In the genomic region with DNA sequence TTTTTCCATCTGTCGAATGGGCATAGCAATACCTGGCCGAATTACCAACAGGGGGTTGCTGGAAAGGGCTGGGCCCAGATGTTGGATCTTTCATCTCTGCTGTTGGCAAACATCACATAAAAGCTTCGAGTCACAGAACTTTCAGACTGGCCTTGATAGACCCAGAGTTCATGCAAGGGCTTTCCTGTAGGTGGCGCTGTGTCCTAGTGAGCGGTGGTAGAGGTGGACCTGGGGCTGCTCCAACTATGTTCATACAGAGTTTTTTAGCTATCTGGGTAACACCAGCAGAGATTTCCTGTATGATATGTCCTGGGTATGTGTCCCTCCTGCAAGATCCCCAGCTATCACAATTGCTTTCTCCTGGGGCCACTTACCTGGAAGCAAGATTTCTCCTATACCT, we compare ENCODE assay signal across 9 mouse cellular contexts. TPM values are rescaled to one million over a fixed set of nuclear protein-coding genes. Genes with fewer than 3 reads are reported as not detected.
A peak's percentile ranks its signal among the peaks of the same experiment; 100 is the strongest.
DNase-seq lines count a peak whose midpoint lies in the region; ATAC-seq and TF ChIP-seq lines count a peak whose summit lies in the region.
"Had no signal": no experiment of that assay in that cellular context is flagged by ENCODE, and none has a peak within 500 bp of the region (broad histone marks: within the 10 kb centered on the region; RNA-seq: fewer than 3 reads in every experiment).

No protein-coding gene starts in this region.

- DNase-seq in B cell, adult 2 months, result peak; percentile 91
- DNase-seq in frontal cortex, adult 2 months (ENCODE audit: extremely low spot score in 1 of 2, low spot score in 1 of 2), result peak; percentile 50 to 93
- peak; percentile 75 to 87 for DNase-seq in layer of hippocampus, adult 2 months (ENCODE audit: low spot score in 2 of 2)
- DNase-seq in lung, postnatal 14 days, result peak; percentile 67
- DNase-seq in right cerebral cortex, postnatal 4 days, result peak; percentile 84

- no peak for TF ChIP-seq POLR2A in ES-Bruce4 (IDR thresholded peaks at IDR 0.05; ENCODE audit: insufficient read depth, low read length)

- no peaks in the 10 kb centered on the region for H3K36me3 ChIP-seq in ES-Bruce4 (ENCODE audit: control insufficient read depth, insufficient read depth, low read length, poor library complexity, severe bottlenecking)
- H3K36me3 ChIP-seq: lung, embryonic 15.5 days had no signal

- peak; percentile 45; the same call in 1 of the 2 replicates for ATAC-seq in cerebellum, adult (ENCODE audit: insufficient number of reproducible peaks, low FRiP score, low TSS enrichment)
- no peak for ATAC-seq in inflammation-experienced regulatory T-cells, adult 6 months

- no peak overlapping the region for H3K27ac ChIP-seq in ES-Bruce4 (ENCODE audit: insufficient read depth, low read length)
- no peak overlapping the region for H3K27ac ChIP-seq in layer of hippocampus, adult 2 months
- H3K27ac ChIP-seq: lung, embryonic 15.5 days had no signal

- TF ChIP-seq CTCF in ES-Bruce4 (IDR thresholded peaks at IDR 0.05; ENCODE audit: low read depth, low read length), result peak; percentile 80
- peak; percentile 95 for TF ChIP-seq CTCF in layer of hippocampus, adult 2 months (conservative IDR thresholded peaks at IDR 0.05)

- no peak for TF ChIP-seq EP300 in ES-Bruce4 (IDR thresholded peaks at IDR 0.05; ENCODE audit: insufficient read depth, low read depth, low read length)

- H3K27me3 ChIP-seq in ES-Bruce4 (ENCODE audit: control insufficient read depth, insufficient read depth, low read length, poor library complexity, severe bottlenecking), result no peaks in the 10 kb centered on the region
- H3K27me3 ChIP-seq: lung, embryonic 15.5 days had no signal

- no peak overlapping the region for H3K4me3 ChIP-seq in ES-Bruce4 (ENCODE audit: low read depth, low read length)
- no peak overlapping the region for H3K4me3 ChIP-seq in layer of hippocampus, adult 2 months
- H3K4me3 ChIP-seq: lung, embryonic 15.5 days had no signal

- no peaks in the 10 kb centered on the region for H3K4me1 ChIP-seq in ES-Bruce4 (ENCODE audit: control insufficient read depth, insufficient read depth, low read length)
- H3K4me1 ChIP-seq: lung, embryonic 15.5 days had no signal

- no peaks in the 10 kb centered on the region for H3K9me3 ChIP-seq in ES-Bruce4 (replicated peaks; ENCODE audit: control insufficient read depth, insufficient read depth, low read length, poor library complexity, severe bottlenecking)
- H3K9me3 ChIP-seq: lung, embryonic 15.5 days had no signal

- no peak overlapping the region for H3K9ac ChIP-seq in ES-Bruce4 (ENCODE audit: low read depth, poor library complexity, severe bottlenecking)
- H3K9ac ChIP-seq: lung, embryonic 15.5 days had no signal

RNA-seq across cellular contexts. Expression of gene Arf2, which starts 30.8 kb away (rescaled TPM):
- 16.7 and 16.9 TPM in 2 replicates for polyA plus RNA-seq in ES-Bruce4 (2011; ENCODE audit: insufficient read depth, insufficient read length, low read depth, missing spikeins)
- polyA plus RNA-seq in frontal cortex, adult 2 months (2012; rRNA removed), result 48.1 and 49.8 TPM in 2 replicates
- total RNA-seq in layer of hippocampus, adult 2 months (2021), result 10 to 100 TPM; 39.7 to 47.0 TPM
- 10 to 100 TPM; 12.1 to 14.5 (median 12.6) TPM for polyA plus RNA-seq in inflammation-experienced regulatory T-cells, adult 6 months (2017; shearing (Covaris generic))

RNA-seq across cellular contexts. Expression of gene Nsf, which starts 43.5 kb away (rescaled TPM):
- 60.4 and 69.8 TPM in 2 replicates for polyA plus RNA-seq in ES-Bruce4 (2011; ENCODE audit: insufficient read depth, insufficient read length, low read depth, missing spikeins)
- 464 and 504 TPM in 2 replicates for polyA plus RNA-seq in frontal cortex, adult 2 months (2012; rRNA removed)
- 1,000 to 10,000 TPM; 1,134 to 1,252 TPM for total RNA-seq in layer of hippocampus, adult 2 months (2021)
- polyA plus RNA-seq in inflammation-experienced regulatory T-cells, adult 6 months (2017; shearing (Covaris generic)), result 10 to 100 TPM; 52.2 to 85.6 (median 76.6) TPM
